Mouse (Mus musculus) kidney, adult 2 months (tissue): Measurements from ENCODE around the gene Myh7b. TPM values are rescaled to one million over a fixed set of nuclear protein-coding genes. Genes with fewer than 3 reads are reported as not detected.

Experiments used
- DNase-seq: peaks from one replicate; pipeline ENCODE4 v3.0.0; 2021
- H3K27ac ChIP-seq: fragments of 200-500 bp; 2 replicates; pipeline ENCODE4 v1.5.1; 2012; ENCODE audit warnings: low read depth, low read length, control low read depth, inconsistent platforms; ENCODE audit not compliant: insufficient read depth
- H3K27me3 ChIP-seq: fragments of 200-500 bp; replicated peaks from 2 replicates; pipeline ENCODE4 v1.6.1; 2012; ENCODE audit warnings: mild to moderate bottlenecking, moderate library complexity, low read length, inconsistent platforms; ENCODE audit not compliant: control insufficient read depth, insufficient read depth
- H3K36me3 ChIP-seq: fragments of 200-500 bp; 2 replicates; pipeline ENCODE4 v1.6.1; 2012; ENCODE audit warnings: mild to moderate bottlenecking, moderate library complexity, low read length, inconsistent platforms; ENCODE audit not compliant: control insufficient read depth, insufficient read depth
- H3K4me1 ChIP-seq: fragments of 200-500 bp; 2 replicates; pipeline ENCODE4 v1.6.1; 2011; ENCODE audit warnings: low read length; ENCODE audit not compliant: control insufficient read depth, insufficient read depth
- H3K4me3 ChIP-seq: fragments of 200-500 bp; 2 replicates; pipeline ENCODE4 v1.5.1; 2011; ENCODE audit warnings: mild to moderate bottlenecking, low read depth, low read length, control low read depth; ENCODE audit not compliant: insufficient read depth
- CTCF ChIP-seq: fragments of 200-500 bp; conservative IDR thresholded peaks from 2 replicates; pipeline ENCODE4 v1.5.1; 2011; ENCODE audit warnings: low read depth, mild to moderate bottlenecking, control low read depth, low read length, moderate library complexity, mixed read lengths; ENCODE audit not compliant: insufficient read depth, insufficient read length
- POLR2A ChIP-seq: fragments of 200-500 bp; IDR thresholded peaks from one replicate; pipeline ENCODE4 v1.6.1; 2011; ENCODE audit warnings: low read depth, low read length, control low read depth
- WGBS: fragments of 180-500 bp; shearing (Covaris S2); methylation state at CpG from one replicate; pipeline ENCODE4 v1.1.7; 2018; 5-methylcytosine and 5-hydroxymethylcytosine counted together
- polyA plus RNA-seq: library from polyadenylated mRNA; depleted of rRNA; stranded (reverse); fragments of >200 nt; gene quantifications from 2 replicates; pipeline ENCODE4 v1.2.3, GENCODE M21; 2012; rRNA removed

The Myh7b gene
- polyA plus RNA-seq, 1 experiment: 0.05 TPM

- Histone ChIP-seq H3K4me3 (no peak overlapping the region), H3K36me3 (no peaks in the 10 kb centered on the region), H3K27ac (no peak overlapping the region), H3K27me3 (no peaks in the 10 kb centered on the region), H3K4me1 (peaks cover 6% of the 10 kb centered on the region; the same call in 1 of the 2 replicates)
- no peak for DNase-seq
- TF ChIP-seq CTCF (no peak), POLR2A (no peak)
- 48% methylated on average over 5 of the region's 5 CpGs for WGBS
These were observed 69.6 kb downstream of the Myh7b start for GRCm38 (mm10) chr2:155680591-155680990.

- no peak for DNase-seq
- H3K4me1 ChIP-seq: peaks cover 6% of the 10 kb centered on the region; the same call in 1 of the 2 replicates
- H3K4me3 ChIP-seq: no peak overlapping the region
- 74% methylated on average over 8 of the region's 8 CpGs for WGBS
- TF ChIP-seq CTCF: no peak
- no peak for TF ChIP-seq POLR2A
- H3K36me3 ChIP-seq: no peaks in the 10 kb centered on the region
- no peak overlapping the region for H3K27ac ChIP-seq
- H3K27me3 ChIP-seq: no peaks in the 10 kb centered on the region
These were observed 70.2 kb downstream of the Myh7b start for GRCm38 (mm10) chr2:155681194-155681593.

- 84% methylated on average over 2 of the region's 2 CpGs for WGBS
- DNase-seq: no peak
- no peak for TF ChIP-seq CTCF
These were observed 70.9 kb downstream of the Myh7b start for GRCm38 (mm10) chr2:155681874-155682273.

GRCm38 (mm10) chr2:155683137-155683536 is 72.1 kb downstream of the Myh7b start:
- H3K27ac ChIP-seq: no peak overlapping the region
- no peak for TF ChIP-seq POLR2A
- WGBS: 74% methylated on average over 3 of the region's 3 CpGs
- no peaks in the 10 kb centered on the region for H3K27me3 ChIP-seq
- peaks cover 6% of the 10 kb centered on the region; the same call in 1 of the 2 replicates for H3K4me1 ChIP-seq
- H3K36me3 ChIP-seq: no peaks in the 10 kb centered on the region
- no peak for DNase-seq
- no peak overlapping the region for H3K4me3 ChIP-seq

More at GRCm38 (mm10) chr2:155681874-155682273, 70.9 kb downstream of the Myh7b start:
- H3K27me3 ChIP-seq: no peaks in the 10 kb centered on the region
- peaks cover 6% of the 10 kb centered on the region; the same call in 1 of the 2 replicates for H3K4me1 ChIP-seq
- no peaks in the 10 kb centered on the region for H3K36me3 ChIP-seq
- no peak overlapping the region for H3K27ac ChIP-seq
- H3K4me3 ChIP-seq: no peak overlapping the region

GRCm38 (mm10) chr2:155683821-155684220 is 72.8 kb downstream of the Myh7b start:
- TF ChIP-seq POLR2A (no peak), CTCF (no peak)
- peaks cover 6% of the 10 kb centered on the region; the same call in 1 of the 2 replicates for H3K4me1 ChIP-seq

More at GRCm38 (mm10) chr2:155683821-155684220, 72.8 kb downstream of the Myh7b start:
- DNase-seq: no peak
- WGBS: 92% methylated on average over 5 of the region's 5 CpGs
- Histone ChIP-seq H3K27me3 (no peaks in the 10 kb centered on the region), H3K36me3 (no peaks in the 10 kb centered on the region), H3K4me3 (no peak overlapping the region), H3K27ac (no peak overlapping the region)

Other genes with a start within 250 kb of the Myh7b start
- 141 and 143 TPM in 2 replicates for gene Trp53inp2, start 230.2 kb upstream of the Myh7b start, polyA plus RNA-seq
- gene Ncoa6, start 137.3 kb upstream of the Myh7b start, polyA plus RNA-seq: 25.4 and 40.6 TPM in 2 replicates
- 149 and 173 TPM in 2 replicates for gene Acss2, start 93.3 kb upstream of the Myh7b start, polyA plus RNA-seq
- 2.4 and 4.8 TPM in 2 replicates for gene Ggt7, start 93.0 kb upstream of the Myh7b start, polyA plus RNA-seq
- 248 and 308 TPM in 2 replicates for gene Gss, start 18.4 kb upstream of the Myh7b start, polyA plus RNA-seq
- 110 and 141 TPM in 2 replicates for gene Trpc4ap, start 81.2 kb downstream of the Myh7b start, polyA plus RNA-seq
- gene Edem2, start 118.3 kb downstream of the Myh7b start, polyA plus RNA-seq: 44.9 and 53.7 TPM in 2 replicates
- not detected in 2 replicates for gene Gm17581, start 124.7 kb downstream of the Myh7b start, polyA plus RNA-seq
- 3.6 and 3.9 TPM in 2 replicates for gene Procr, start 139.9 kb downstream of the Myh7b start, polyA plus RNA-seq
- 0.12 and 0.14 TPM in 2 replicates for gene Mmp24, start 164.1 kb downstream of the Myh7b start, polyA plus RNA-seq
- 56.4 and 69.9 TPM in 2 replicates for gene BC029722, start 208.2 kb downstream of the Myh7b start, polyA plus RNA-seq
- gene Eif6, start 215.7 kb downstream of the Myh7b start, polyA plus RNA-seq: 108 and 113 TPM in 2 replicates
- 0.03 TPM in 1 of 2 replicates, not detected in the other for gene Fam83c, start 223.6 kb downstream of the Myh7b start, polyA plus RNA-seq